Mouse (Mus musculus) heart, adult 9 months (tissue): ENCODE data around the gene Cfap20.

Experiments
- DNase-seq, 2 experiments: peaks; one replicate each; pipeline ENCODE4 v3.0.0; 2022; ENCODE audit warnings: low spot score in 2 of 2

The Cfap20 gene

DNA sequence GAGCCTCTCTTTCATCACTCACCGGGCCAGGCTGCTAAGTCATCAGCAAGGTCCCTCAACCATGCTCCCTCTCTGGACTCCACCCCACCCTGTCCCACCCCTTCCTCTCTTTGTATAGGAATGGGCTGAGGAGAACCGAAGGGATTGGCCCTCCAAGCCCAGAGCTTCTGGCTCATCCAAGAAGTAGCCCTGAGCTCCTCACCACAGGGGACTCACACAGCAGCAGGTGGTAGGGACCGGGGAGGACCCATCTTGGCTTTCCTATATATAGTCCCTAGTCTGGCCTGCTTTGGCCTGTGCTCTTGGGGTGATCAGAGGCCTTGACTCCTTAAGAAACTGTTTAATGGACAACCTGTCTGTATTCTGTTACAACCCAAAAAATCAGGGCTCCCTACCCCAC is 60.2 kb downstream of the Cfap20 start:
- no peak for DNase-seq

DNA sequence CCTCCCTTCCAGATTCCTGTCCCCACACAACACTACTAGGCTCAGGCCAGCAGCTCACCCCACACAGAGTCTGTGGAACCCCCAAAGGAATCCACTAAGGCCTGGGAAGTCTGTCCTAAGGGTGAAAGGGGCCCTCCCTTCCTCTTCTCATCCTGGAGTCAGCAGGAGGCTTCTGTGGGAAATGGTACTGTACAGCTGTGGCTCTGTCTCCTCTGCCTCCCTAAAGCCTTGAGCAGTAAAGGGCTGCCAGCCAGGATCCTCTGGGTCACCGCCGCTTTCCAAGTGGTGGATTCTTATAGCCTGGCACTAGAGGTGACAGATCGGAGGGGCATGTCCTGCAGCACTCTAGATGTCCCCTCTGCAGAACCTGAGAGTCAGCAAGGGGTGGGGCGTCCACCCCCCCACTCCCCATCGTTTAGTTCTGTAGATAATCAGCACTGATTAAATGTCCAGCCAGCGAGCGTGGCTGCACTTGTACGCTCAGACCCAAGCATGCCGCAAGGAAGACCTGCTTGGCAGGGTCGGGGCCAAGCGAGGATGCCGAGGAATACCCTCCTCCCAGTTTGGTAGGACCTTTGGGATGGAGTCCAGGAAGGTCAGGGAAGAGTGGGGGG is 61.2 kb downstream of the Cfap20 start:
- peak; percentile 50 to 68 for DNase-seq
